Mouse (Mus musculus) thymus, postnatal 4 days (tissue): ENCODE results near the gene Arl2bp.

Source experiments
- DNase-seq: peaks from one replicate; pipeline ENCODE4 v3.0.0; 2021

Arl2bp gene

GRCm38 (mm10) chr8:94666456-94667308 lies at the start of gene Arl2bp:
TSS of gene Arl2bp (plus strand) at chr8:94666600.
- DNase-seq = peak; percentile 95

DNA sequence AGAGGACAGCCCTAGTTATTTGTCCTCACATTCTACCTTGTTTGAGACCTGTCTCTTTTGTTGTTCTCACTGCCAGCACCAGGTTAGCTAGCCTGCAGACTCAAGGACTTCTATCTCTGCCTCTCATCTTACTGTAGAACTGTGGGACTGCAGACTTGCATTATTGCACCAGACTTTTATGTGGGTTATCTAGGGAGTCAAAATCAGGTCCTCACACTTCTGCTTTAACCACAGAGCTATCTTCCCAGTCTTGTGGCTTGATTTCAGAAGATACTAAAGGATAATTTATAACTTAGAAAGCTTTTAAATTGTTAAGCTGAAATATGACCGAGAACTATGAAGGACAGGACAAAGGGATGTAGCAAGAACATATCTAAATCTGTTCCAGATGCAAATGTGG lies 41.5 kb upstream of the Arl2bp start:
- DNase-seq = no peak

DNA sequence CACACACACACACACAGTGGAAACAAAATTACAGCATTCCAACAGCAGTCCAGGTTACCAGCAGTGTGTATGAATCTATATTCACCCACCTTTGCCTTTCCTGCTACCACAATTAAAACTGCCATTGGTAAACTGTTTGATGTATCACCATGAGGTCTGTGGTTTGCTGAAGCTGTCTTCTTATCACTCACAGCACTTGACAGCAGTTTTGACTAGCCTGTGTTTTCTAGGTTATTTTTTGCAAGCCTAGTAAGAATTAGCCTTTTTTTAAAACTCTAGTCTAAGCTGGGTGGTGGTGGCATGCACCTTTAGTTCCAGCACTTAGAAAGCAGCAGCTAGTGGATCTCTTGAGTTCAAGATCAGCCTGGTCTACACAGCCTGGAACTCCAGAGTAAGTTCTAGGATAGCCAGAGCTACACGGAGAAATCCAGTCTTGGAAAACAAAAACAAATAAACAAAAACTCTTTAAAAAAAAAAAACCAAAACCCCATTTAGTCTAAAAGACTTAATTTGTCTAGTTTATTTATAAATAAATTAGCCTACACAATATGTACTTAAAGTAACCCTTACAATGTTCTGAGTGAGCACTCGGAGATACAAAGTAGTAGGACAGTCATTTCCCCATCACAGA lies 32.7 kb upstream of the Arl2bp start:
- no peak for DNase-seq

DNA sequence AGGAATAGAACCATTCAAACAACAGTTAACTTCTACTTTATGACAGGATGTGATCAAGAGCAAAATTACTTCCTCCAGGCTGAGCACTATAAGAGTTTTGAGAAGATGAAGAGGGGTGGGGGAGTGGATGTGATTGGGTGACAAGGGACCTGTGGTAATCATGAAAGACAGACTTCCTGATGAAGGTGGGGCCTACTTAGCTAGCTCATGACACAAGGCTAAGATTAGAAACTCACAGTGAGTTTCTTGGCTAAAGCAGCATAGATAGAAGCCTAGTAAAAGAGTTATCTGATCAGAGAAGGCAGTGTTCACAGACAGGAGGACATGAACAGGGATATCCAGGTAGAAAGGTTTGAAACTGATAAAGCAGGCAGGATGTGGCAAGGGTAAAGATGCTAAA lies 32.2 kb upstream of the Arl2bp start:
- peak; percentile 17 for DNase-seq

DNA sequence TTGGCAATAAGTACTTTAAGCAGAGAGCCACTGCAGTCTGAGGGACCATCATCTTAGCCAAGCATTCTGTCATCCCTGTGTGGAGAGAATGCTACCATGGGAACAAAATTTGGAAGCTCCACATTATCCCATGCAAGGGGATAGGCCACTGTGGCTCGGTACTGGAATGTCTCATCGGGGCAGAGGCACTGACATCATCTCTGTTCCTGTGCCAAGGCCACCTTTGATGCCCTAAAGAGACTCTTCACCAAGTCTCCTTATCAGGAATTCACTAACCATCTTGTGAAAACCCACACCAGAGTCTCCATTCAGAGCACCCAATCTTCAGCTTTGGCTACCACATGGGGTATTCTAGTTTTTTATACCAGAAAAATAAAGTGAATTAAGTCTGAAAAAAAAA lies 25.2 kb upstream of the Arl2bp start:
- DNase-seq = no peak

GRCm38 (mm10) chr8:94641938-94642337 lies 24.5 kb upstream of the Arl2bp start:
- no peak for DNase-seq

- DNase-seq = no peak
Measured at GRCm38 (mm10) chr8:94645202-94645601, 21.2 kb upstream of the Arl2bp start.

DNA sequence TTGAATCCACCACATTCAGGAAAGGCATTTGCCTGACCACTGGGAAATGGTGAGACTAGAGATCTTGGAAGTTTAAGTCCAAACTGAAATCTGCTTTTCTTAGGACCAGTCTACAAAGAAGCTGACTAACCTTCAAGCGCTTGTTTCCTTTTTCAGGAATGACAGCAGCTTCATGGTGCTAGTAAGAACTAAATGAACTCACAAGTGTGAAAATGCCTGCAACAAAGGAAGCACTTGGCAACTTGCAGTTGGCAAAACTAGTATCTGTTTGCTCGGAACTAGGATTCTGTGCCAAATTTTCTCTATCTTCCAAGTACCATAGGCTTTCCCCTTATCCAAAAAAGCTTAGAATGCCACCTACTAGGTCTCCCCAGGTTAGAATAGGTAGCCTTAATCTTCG lies 20.2 kb upstream of the Arl2bp start:
- DNase-seq = no peak

GRCm38 (mm10) chr8:94649496-94649895 lies 16.9 kb upstream of the Arl2bp start:
- DNase-seq = no peak

GRCm38 (mm10) chr8:94652951-94653350 lies 13.4 kb upstream of the Arl2bp start:
- no peak for DNase-seq

DNA sequence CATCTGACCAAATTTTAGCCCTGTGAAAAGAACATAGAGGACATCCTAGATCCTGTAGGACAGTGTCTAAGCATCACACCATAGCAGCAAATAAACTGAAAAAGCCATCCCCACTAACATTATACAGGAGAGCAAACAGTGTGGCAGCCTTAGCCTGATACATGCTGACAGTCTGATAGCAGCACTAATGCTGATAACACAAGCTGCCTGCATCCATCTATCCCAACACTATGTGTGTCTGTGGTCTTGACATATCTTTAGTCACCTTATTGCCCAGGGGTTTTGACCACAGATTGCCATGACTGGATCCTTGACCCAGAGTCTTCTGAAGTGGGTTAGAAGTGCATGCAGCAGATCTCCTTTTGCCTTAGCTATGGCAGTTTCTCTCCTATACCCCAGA lies 11.4 kb upstream of the Arl2bp start:
- DNase-seq = no peak

DNA sequence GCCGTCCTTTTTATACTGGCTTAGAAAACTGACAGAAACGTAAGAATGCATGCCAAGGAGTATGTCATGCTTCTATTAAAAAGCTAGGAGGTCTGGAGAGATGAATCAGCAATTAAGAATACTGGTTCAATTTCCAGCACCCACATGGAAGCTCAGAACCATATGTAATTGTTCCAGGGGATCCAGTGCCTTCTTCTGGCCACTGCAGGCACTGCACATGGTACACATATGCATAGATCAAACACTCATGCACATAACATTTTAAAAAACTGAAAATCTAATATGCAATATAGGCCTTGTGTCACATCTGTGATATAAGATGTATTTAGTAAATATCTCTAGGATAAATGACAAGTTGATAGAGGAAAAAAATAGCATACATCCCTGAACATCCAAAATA lies 8.4 kb upstream of the Arl2bp start:
- DNase-seq = no peak

GRCm38 (mm10) chr8:94660418-94660817 lies 6.0 kb upstream of the Arl2bp start:
- DNase-seq = no peak

DNA sequence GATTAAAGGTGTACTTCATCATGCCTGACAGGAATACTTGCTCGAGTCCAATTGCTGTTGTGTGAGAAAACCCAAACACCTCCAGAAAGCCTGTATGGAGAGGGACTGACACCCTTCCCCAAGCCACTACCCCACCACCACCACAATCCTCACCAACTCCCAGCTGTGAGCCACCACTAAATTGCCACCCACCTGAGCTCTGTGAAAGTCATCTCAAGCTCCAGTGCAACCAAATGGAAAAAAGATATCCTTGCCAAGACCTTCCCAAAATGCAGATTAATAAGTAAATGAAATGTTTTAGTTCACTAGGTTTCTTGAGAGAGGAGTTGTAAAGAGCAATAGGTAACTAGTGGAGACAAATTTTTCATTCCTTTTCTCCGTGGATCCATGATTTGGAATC lies 1.7 kb upstream of the Arl2bp start:
- no peak for DNase-seq

DNA sequence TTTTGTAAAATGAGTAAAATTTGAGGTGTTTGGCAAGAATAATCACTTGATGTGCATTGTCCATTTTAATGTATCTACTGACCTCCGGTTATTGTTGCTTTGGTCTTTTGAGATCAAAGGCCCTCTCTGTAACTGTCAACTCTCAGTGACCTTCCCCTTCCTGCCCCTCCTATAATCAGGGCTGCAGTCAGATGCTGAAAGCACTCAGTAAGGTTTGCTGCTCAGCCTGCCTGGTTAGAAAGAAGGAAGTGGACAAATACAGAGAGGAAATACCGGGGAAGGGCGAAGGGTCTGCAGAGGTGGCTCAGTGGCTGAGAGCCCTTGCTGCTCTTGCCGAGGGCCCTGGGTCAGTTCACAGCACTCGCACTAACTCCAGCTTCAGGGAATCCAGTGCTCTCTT lies 8.0 kb downstream of the Arl2bp start:
- no peak for DNase-seq

DNA sequence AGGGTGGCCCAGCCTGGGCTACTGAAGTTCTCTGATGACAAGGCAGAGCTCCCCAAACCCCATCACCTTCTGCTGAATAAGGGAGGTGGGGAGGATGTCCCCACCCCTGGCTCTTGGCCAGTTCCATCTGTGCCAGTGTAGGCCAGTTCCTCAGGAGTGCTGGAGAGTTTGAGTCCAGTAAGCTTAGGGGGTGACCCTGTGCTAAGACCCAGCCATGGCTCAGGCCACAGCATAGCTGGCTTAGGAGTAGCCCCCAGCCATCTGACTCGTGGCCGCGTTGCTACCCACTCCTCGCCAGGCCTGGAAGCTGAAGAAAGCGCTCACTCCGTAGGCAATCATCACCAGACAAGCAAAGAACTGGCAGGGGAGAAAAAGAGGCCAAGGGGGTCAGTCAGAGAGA lies 9.5 kb downstream of the Arl2bp start:
- DNase-seq = no peak

GRCm38 (mm10) chr8:94678582-94678981 lies 12.2 kb downstream of the Arl2bp start:
- no peak for DNase-seq

GRCm38 (mm10) chr8:94680414-94680813 lies 14.0 kb downstream of the Arl2bp start:
- no peak for DNase-seq

DNA sequence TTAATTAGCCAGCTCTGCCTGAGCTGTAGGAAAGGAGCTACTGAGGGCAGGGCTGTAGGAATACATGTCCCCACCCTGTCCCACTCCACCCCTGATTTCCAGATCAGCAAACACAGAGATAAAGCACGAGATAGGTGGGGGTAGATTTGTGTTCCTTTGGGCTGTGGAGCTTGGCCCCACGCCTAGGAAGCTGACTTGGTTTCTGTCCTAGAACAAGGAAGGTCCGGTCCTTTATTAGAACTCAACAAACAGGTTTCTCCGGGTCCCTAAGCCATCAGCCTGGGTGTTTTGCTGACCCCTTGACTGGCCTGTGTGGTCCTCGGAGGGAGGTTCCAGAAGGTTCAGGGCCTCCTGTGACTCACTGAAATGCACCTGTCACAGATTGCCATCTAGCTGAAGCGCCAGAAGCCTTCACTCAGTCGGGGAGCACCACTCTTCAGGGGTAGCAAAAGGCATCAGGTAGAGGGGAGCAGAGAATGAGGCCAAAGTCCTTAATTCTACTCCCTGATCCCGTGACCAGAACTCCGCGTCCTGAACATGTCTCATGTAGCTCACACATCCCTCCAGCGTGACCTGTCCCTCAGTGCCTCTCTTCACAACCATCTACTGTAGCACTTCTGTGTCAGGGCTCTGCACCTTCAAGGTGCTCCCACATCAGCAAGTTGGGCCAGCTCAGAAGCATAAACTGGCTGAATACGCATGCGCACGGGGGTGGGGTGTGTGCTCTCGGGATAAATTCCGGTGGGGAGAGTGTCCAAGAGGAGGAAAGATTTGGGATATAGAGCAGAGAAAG lies 16.5 kb downstream of the Arl2bp start:
- no peak for DNase-seq

- DNase-seq = no peak
Measured at GRCm38 (mm10) chr8:94684287-94684686, 17.9 kb downstream of the Arl2bp start.

DNA sequence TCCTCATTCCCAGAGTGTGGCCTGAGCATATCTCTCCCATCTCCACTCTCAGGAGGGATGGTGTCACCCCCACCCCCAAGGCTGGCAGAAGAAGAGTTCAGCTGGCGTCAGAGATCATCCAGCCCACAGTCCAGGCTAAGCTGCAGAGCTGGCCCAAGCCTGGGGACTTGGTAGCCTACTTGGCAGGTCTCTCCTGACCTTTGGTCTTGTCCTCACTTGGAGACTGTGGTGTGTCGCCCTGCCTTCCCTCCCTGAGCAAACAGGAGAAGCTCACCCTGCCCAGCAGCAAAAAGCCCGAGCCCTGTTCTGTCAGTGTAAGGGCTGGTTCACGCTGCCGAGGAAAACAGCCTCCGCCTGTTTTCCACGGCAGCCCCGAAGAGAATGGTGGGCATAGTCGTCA lies 19.6 kb downstream of the Arl2bp start:
- DNase-seq = no peak

DNA sequence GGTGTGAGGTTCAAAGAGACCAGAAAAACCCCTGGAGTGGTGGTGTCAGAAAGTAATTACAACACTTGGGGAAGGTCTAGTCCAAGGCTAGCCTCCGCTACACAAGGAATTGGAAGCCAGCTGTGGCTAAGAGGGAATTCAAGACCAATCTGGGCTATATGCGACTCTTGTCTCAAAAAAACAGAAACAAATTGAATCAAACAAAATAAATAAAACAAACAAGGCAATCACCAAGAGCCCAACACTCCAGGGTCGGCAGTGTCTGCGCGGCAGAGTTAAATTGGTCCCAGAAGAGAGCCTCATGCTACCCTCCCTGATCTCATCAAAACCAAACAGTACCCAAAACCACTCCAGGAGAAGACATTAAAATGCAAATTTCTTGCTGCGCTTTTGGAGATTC lies 28.3 kb downstream of the Arl2bp start:
- no peak for DNase-seq

- peak; percentile 14 for DNase-seq
Measured at GRCm38 (mm10) chr8:94695341-94695993, 29.1 kb downstream of the Arl2bp start.
